Mouse (Mus musculus): ENCODE data around the gene Mc1r.

- TF ChIP-seq POLR2A (IDR thresholded peaks at IDR 0.05; ENCODE audit: low read depth, low read length), result no peak
- no peak for TF ChIP-seq CTCF (IDR thresholded peaks at IDR 0.05; ENCODE audit: borderline replicate concordance, insufficient read depth, low read length)
Measured at GRCm38 (mm10) chr8:123415967-123416943, 9.3 kb downstream of the Mc1r start.

Data from embryonic fibroblast, embryonic 13.5 days (primary cell).